Mouse (Mus musculus): Measurements from ENCODE around the gene E2f2.

GRCm38 (mm10) chr4:136240123-136240522 is 67.9 kb downstream of the E2f2 start:
- TF ChIP-seq CTCF (IDR thresholded peaks at IDR 0.05; ENCODE audit: low read depth, low read length) (no peak), GATA1 (IDR thresholded peaks at IDR 0.05; ENCODE audit: borderline replicate concordance, low read length) (no peak), GATA2 (IDR thresholded peaks at IDR 0.05; ENCODE audit: borderline replicate concordance, low read depth, low read length) (no peak), TAL1 (conservative IDR thresholded peaks at IDR 0.05; ENCODE audit: low read depth, low read length) (no peak), POLR2AphosphoS5 (IDR thresholded peaks at IDR 0.05; ENCODE audit: insufficient replicate concordance, low read depth, low read length) (no peak)

Measured in G1E (cell line).